Mouse (Mus musculus) forebrain, postnatal 0 days (tissue): ENCODE measurements around the gene Cd52. TPM values are rescaled to one million over a fixed set of nuclear protein-coding genes. Genes with fewer than 3 reads are reported as not detected.

Source experiments
- ATAC-seq: fragments of 200-750 bp; cut with Nextera tagmentation; 2 replicates; pipeline ENCODE4 v1.8.0; 2017; ENCODE audit warnings: mild to moderate bottlenecking, moderate library complexity
- DNase-seq: peaks from one replicate; pipeline ENCODE4 v3.0.0-alpha.2; 2015
- H3K27ac ChIP-seq: fragments of 300-500 bp; sonication (generic); 2 replicates; pipeline ENCODE4 v1.5.1; 2014; ENCODE audit warnings: low read depth, mild to moderate bottlenecking, antibody characterized with exemption, low read length, moderate library complexity, mixed read lengths
- H3K27me3 ChIP-seq: fragments of 300-500 bp; sonication (generic); 2 replicates; pipeline ENCODE4 v1.6.1; 2014; ENCODE audit warnings: mild to moderate bottlenecking, low read length, mixed read lengths; ENCODE audit not compliant: insufficient read depth
- H3K36me3 ChIP-seq: fragments of 300-500 bp; sonication (generic); 2 replicates; pipeline ENCODE4 v1.6.1; 2014; ENCODE audit warnings: mild to moderate bottlenecking, moderate library complexity; ENCODE audit not compliant: insufficient read depth
- H3K4me1 ChIP-seq: fragments of 300-500 bp; sonication (generic); 2 replicates; pipeline ENCODE4 v1.6.1; 2014; ENCODE audit warnings: antibody characterized with exemption; ENCODE audit not compliant: insufficient read depth
- H3K4me2 ChIP-seq: fragments of 300-500 bp; sonication (generic); 2 replicates; pipeline ENCODE4 v1.6.1; 2014; ENCODE audit warnings: low read depth, mild to moderate bottlenecking, moderate library complexity
- H3K4me3 ChIP-seq: fragments of 300-500 bp; sonication (generic); 2 replicates; pipeline ENCODE4 v1.5.1; 2014; ENCODE audit warnings: low read depth, low read length, mixed read lengths
- H3K9ac ChIP-seq: fragments of 300-500 bp; sonication (generic); 2 replicates; pipeline ENCODE4 v1.6.1; 2014; ENCODE audit warnings: mild to moderate bottlenecking
- H3K9me3 ChIP-seq: fragments of 300-500 bp; sonication (generic); 2 replicates; pipeline ENCODE4 v1.6.1; 2016; ENCODE audit warnings: low read length
- CTCF ChIP-seq: sonication (generic); IDR thresholded peaks from 2 replicates; pipeline ENCODE4 v1.5.1; 2016; ENCODE audit warnings: antibody characterized with exemption, control low read depth, low read depth
- WGBS: fragments of 180-500 bp; shearing (Covaris S2); extraction: QIAGEN DNeasy Blood & Tissue Kit; methylation state at CpG from one replicate; pipeline ENCODE4 v1.1.7; 2014; 5-methylcytosine and 5-hydroxymethylcytosine counted together
- polyA plus RNA-seq: library from polyadenylated mRNA; unstranded; fragments of >200 nt; fragmentation: Nextera tagmentation; extraction: Ambion mirVana; gene quantifications from 2 replicates; pipeline ENCODE4 v1.2.1, GENCODE M21; 2015
- total RNA-seq: library from RNA; depleted of rRNA; stranded (reverse); fragments of >200 nt; gene quantifications from 2 replicates; pipeline ENCODE4 v1.2.3, GENCODE M21; 2014

Gene Cd52
- total and polyA plus RNA-seq, 2 experiments from 2014 or later = 2.0 to 4.1 TPM

- Histone ChIP-seq H3K9ac (no peak overlapping the region), H3K9me3 (no peaks in the 10 kb centered on the region), H3K4me2 (peak overlapping the region; percentile 19; the same call in 1 of the 2 replicates), H3K4me3 (no peak overlapping the region), H3K27ac (no peak overlapping the region), H3K4me1 (peaks cover 13% of the 10 kb centered on the region), H3K27me3 (no peaks in the 10 kb centered on the region), H3K36me3 (no peaks in the 10 kb centered on the region)
- ATAC-seq (peak; percentile 40), DNase-seq (peak; percentile 78)
- peak; percentile 97 for TF ChIP-seq CTCF
- 26% methylated on average over 17 of the region's 17 CpGs for WGBS
Measured at GRCm38 (mm10) chr4:134123680-134124551, 29.0 kb upstream of the Cd52 start.

GRCm38 (mm10) chr4:134123147-134123546 lies 28.3 kb upstream of the Cd52 start:
- no peak for TF ChIP-seq CTCF
- no peak overlapping the region for H3K4me2 ChIP-seq
- no peaks in the 10 kb centered on the region for H3K36me3 ChIP-seq
- 93% methylated on average over 6 of the region's 6 CpGs for WGBS
- DNase-seq = no peak
- H3K9ac ChIP-seq = no peak overlapping the region
- no peak for ATAC-seq
- no peak overlapping the region for H3K27ac ChIP-seq
- H3K4me3 ChIP-seq = no peak overlapping the region
- no peaks in the 10 kb centered on the region for H3K27me3 ChIP-seq
- peaks cover 13% of the 10 kb centered on the region for H3K4me1 ChIP-seq
- no peaks in the 10 kb centered on the region for H3K9me3 ChIP-seq

- WGBS = 69% methylated on average over 3 of the region's 3 CpGs
- no peak for ATAC-seq
- H3K9me3 ChIP-seq = no peaks in the 10 kb centered on the region
Measured at GRCm38 (mm10) chr4:134122281-134122680, 27.4 kb upstream of the Cd52 start.

DNA sequence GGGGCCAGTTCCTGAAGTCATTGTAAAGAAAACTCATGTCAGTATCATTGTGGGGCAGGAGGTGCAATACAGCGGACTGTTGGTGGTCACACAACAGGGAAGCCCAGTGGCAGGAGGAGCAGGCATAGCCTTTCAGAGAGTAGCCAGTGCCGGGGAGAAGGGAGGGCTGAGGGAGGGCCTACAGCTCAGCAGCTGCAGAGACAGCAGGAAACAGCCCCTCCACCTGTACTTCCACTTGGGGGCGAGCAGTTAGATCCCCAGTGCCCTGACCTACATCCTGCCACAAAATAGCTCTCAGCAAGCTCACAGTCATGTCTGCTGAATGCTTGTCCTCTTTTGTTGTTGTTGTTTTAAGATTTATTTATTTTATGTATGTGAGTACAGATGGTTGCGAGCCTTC lies 26.7 kb upstream of the Cd52 start:
- DNase-seq = no peak
- no peak overlapping the region for H3K4me3 ChIP-seq
- H3K27ac ChIP-seq = no peak overlapping the region
- no peak for ATAC-seq
- H3K9me3 ChIP-seq = no peaks in the 10 kb centered on the region
- no peak for TF ChIP-seq CTCF
- H3K4me1 ChIP-seq = no peaks in the 10 kb centered on the region
- H3K36me3 ChIP-seq = no peaks in the 10 kb centered on the region
- no peaks in the 10 kb centered on the region for H3K27me3 ChIP-seq
- H3K4me2 ChIP-seq = no peak overlapping the region
- no peak overlapping the region for H3K9ac ChIP-seq
- 49% methylated on average over 4 of the region's 4 CpGs for WGBS

More at GRCm38 (mm10) chr4:134122281-134122680, 27.4 kb upstream of the Cd52 start:
- no peaks in the 10 kb centered on the region for H3K36me3 ChIP-seq
- DNase-seq = no peak
- H3K4me2 ChIP-seq = no peak overlapping the region
- no peak for TF ChIP-seq CTCF
- no peak overlapping the region for H3K4me3 ChIP-seq
- H3K4me1 ChIP-seq = peaks cover 5% of the 10 kb centered on the region; the same call in 1 of the 2 replicates
- H3K9ac ChIP-seq = no peak overlapping the region
- no peaks in the 10 kb centered on the region for H3K27me3 ChIP-seq
- H3K27ac ChIP-seq = no peak overlapping the region

DNA sequence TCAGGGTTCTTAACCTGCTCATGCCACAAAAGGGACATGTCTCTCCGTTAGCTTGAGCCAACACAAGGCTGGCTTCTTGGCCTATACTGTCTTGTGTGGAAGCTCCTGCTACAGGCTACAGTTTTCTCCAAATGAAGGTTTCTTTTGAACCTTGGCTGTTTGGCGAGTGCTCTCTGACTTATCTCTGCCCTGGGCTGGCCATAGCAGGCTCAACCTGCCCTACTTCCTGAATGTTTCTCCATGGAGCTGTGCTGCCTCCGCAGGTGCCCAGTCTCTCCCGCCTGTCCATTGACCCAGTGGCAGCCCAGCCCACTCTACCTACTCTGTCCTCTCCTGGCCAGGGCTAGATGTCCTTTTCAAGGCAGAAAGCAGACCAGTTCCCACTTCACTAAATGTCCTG lies 26.0 kb upstream of the Cd52 start:
- TF ChIP-seq CTCF = no peak
- WGBS = 82% methylated on average over 4 of the region's 4 CpGs

DNA sequence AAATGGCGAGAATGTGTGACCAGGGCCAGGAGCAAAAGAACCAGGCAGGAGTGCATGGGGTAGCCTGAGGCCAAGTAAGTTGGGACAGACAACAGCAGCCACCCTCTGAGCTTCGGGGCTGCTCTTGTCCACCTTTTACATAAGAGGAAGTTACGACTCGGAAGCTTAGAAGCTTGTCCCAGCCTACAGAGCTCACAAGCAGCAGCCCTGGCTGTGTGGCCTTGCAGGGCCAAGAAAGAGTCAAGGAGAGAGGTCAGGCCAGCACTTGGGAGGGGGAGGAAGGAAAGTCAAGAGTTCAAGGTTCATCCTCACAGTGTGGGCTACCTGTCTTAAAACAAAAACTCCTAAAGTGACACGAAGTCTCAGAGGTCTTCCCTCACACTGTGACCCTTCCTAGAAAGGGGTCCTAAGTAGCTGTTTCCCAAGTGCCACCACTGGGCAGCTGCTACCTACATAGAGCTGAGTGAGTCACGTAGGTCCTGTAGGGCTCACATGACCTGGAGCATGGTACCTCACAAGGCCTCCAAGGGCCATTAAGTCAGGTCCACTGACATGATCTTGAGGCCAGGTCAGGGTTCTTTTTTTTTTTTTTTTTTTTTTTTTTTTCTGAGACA lies 25.4 kb upstream of the Cd52 start:
- DNase-seq (no peak), ATAC-seq (no peak)
- H3K9ac ChIP-seq = no peak overlapping the region
- H3K27ac ChIP-seq = no peak overlapping the region
- no peak for TF ChIP-seq CTCF
- no peak overlapping the region for H3K4me3 ChIP-seq
- H3K4me1 ChIP-seq = no peaks in the 10 kb centered on the region
- no peaks in the 10 kb centered on the region for H3K27me3 ChIP-seq
- H3K4me2 ChIP-seq = no peak overlapping the region
- no peaks in the 10 kb centered on the region for H3K36me3 ChIP-seq
- H3K9me3 ChIP-seq = no peaks in the 10 kb centered on the region
- 83% methylated on average over 6 of the region's 6 CpGs for WGBS

More for the DNA sequence above, 26.0 kb upstream of the Cd52 start:
- Histone ChIP-seq H3K9ac (no peak overlapping the region), H3K4me2 (no peak overlapping the region), H3K4me3 (no peak overlapping the region), H3K27me3 (no peaks in the 10 kb centered on the region), H3K27ac (no peak overlapping the region), H3K9me3 (no peaks in the 10 kb centered on the region), H3K36me3 (no peaks in the 10 kb centered on the region), H3K4me1 (no peaks in the 10 kb centered on the region)
- DNase-seq (no peak), ATAC-seq (no peak)

- no peaks in the 10 kb centered on the region for H3K36me3 ChIP-seq
- H3K4me2 ChIP-seq = no peak overlapping the region
- H3K9ac ChIP-seq = no peak overlapping the region
- H3K9me3 ChIP-seq = no peaks in the 10 kb centered on the region
- no peak for DNase-seq
- H3K4me1 ChIP-seq = no peaks in the 10 kb centered on the region
- H3K4me3 ChIP-seq = no peak overlapping the region
- TF ChIP-seq CTCF = peak; percentile 44
- H3K27me3 ChIP-seq = no peaks in the 10 kb centered on the region
- no peak overlapping the region for H3K27ac ChIP-seq
- ATAC-seq = no peak
- 61% methylated on average over 9 of the region's 9 CpGs for WGBS
Measured at GRCm38 (mm10) chr4:134119644-134120043, 24.8 kb upstream of the Cd52 start.
